Mouse (Mus musculus) E14TG2a.4 (cell line): ENCODE measurements around the gene Hps4.

Experiments used
- CTCF ChIP-seq: conservative IDR thresholded peaks from 2 replicates; pipeline ENCODE4 v1.5.1; 2014; ENCODE audit warnings: low read length
- NANOG ChIP-seq: IDR thresholded peaks from 2 replicates; pipeline ENCODE4 v1.6.1; 2014; ENCODE audit warnings: borderline replicate concordance, low read length, mixed read lengths

- TF ChIP-seq CTCF, result 0 out of 2 replicates have a peak, but pooled peaks have one; percentile 11
- no peak for TF ChIP-seq NANOG
Measured at GRCm38 (mm10) chr5:112391002-112391401, 48.1 kb downstream of the Hps4 start.
